Mouse (Mus musculus) spleen, adult 2 months (tissue): ENCODE measurements around the gene Cox17.

Experiments used
- CTCF ChIP-seq: fragments of 200-500 bp; IDR thresholded peaks from 2 replicates; pipeline ENCODE4 v1.5.1; 2011; ENCODE audit warnings: mild to moderate bottlenecking, inconsistent platforms; ENCODE audit not compliant: insufficient read depth, insufficient read length, insufficient replicate concordance; ENCODE audit errors: extremely low read depth
- POLR2A ChIP-seq: fragments of 200-500 bp; IDR thresholded peaks from 2 replicates; pipeline ENCODE4 v1.6.1; 2011; ENCODE audit warnings: low read depth, low read length, inconsistent platforms

- TF ChIP-seq CTCF (no peak), POLR2A (no peak)
Observed at GRCm38 (mm10) chr16:38388757-38389156, 42.0 kb downstream of the Cox17 start.
